Mouse (Mus musculus) gonadal fat pad, adult 2 months (tissue): Measurements from ENCODE around the gene Grm4. TPM values are rescaled to one million over a fixed set of nuclear protein-coding genes. Genes with fewer than 3 reads are reported as not detected.

Source experiments
- DNase-seq: peaks from one replicate; pipeline ENCODE4 v3.0.0-alpha.2; 2012; ENCODE audit warnings: low read depth
- polyA plus RNA-seq: library from polyadenylated mRNA; depleted of rRNA; stranded (reverse); fragments of >200 nt; gene quantifications from 2 replicates; pipeline ENCODE4 v1.2.3, GENCODE M21; 2012

The Grm4 gene
- polyA plus RNA-seq, 1 experiment = 0.09 TPM

DNA sequence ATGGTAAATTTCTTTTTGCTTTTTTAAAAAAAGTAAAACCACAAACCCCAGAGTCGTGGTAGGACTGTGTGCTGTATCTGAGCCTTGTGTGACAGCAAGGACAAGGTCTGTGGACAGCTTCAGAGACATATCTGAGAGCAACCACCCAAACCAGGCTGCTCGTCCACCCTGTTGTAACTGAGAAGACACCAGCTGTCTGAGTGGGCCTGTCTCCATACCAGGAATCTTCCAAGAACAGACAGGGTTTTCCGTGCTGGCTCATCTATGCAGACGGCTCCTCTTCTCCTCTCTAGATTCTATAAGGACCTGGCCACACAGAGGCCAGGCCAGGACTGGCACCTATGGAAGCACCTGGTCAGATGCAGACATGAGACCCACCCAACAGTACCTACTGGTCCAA is 27.8 kb downstream of the Grm4 start:
- no peak for DNase-seq

DNA sequence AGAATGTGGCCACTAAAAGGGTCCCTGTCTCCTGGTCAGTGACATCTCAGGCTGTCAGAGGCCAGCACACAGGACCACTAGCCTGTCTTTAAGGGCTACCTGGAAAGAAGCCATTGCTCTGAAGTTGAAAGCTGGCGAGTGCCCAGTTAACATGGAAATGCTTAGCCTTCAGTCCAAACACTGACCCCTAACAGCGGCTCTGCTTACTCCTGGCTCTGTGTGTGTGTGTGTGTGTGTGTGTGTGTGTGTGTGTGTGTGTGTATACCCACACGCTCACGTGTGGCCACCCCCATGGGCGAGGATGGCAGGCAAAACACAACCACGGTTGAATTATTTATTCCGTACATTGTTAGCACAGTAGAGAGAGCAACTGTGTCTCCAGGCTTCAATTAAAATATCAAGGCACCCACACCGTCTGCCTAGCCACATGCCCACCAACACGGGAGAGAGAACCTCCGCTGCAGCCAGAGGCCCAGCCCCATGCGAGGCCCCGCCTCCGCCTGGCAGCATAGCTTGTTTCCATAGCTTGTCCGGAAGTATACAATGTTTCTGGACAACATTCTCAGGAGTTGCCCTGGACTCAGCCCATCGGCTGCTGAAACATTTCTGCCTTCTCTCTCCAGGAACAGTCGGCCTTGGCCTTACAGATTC is 32.9 kb downstream of the Grm4 start:
- no peak for DNase-seq

DNA sequence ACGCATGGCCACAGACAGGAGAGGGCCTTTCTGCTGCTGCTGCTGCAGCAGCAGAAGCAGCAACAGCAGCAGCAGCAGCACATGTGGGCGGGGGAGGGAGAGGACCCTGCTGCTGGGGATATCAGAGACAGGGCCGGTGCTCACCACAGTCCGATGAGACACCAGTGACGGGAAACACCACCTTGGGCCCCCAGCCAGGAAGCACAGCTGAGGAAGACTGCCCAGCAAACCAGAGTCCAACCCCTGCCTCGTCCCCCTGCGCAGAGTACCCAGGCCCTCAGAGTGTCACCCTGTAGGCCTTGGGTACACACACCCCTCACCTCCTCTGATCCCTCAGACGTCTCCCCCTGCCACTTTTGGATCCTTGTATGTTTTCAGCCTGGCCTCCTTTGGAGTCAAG is 35.3 kb downstream of the Grm4 start:
- DNase-seq = no peak

DNA sequence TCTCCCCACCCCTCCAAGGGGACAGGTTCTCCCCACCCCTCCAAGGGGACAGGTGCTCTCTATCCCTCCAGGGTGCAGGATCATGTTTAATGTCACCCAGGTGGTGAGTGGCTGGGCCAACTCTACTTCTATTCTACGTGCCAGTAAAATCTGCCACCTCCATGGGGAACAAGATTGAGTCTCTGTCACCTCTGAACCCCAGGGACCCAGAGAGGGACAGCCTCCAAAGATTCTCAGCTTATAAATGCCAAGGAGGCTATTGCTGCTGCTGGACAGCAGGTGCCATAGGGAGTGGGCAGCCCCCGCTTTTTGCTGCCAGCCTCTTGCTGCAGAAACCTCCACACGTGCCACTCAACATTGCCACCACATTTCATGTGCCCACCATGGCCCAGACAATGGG is 37.6 kb downstream of the Grm4 start:
- no peak for DNase-seq

DNA sequence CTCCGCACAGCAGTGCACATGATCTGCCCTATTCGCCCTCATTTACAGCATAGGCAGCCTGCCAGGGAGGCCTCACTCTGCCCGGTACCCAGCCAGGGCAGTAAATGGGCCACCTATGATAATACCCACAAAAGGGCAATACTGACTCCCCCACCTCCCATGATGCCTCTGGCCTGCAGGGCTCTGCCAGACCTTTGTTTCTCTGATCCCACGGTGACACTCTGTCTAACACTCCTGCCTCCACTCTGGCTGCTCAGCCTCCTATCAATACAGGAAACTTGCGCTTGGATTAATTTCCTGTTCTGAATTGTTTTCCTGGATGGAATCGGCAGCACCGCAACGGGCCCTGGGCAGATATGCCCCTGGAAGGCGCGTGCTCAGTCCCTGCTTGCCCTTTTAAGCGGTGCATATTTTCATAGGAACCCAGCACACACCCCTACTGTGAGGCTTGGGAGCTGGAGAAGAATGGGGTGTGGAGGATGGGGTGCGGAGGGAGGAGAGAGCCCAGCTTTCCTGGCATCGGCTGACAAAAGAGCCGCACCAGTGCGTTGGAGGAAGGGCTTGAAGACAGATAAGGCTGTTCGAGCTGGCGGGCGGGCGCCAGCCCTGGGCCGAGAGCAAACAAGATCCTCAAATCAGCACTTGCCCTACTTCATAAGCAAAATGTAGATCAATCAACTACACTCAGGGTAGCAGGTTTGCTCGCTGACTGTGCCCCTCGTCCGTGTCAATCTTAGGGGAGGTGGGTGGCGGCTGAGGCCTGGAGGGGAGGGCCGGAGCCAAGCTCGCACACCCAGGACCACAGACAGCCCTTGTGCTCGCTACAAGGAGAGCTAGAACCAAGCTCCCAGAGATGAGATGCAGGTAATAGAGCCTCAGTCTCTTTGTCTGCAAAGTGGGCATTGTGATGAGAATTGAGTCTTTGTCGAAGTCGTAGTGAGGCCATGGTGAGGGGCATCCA is 40.8 kb downstream of the Grm4 start:
- DNase-seq = no peak

DNA sequence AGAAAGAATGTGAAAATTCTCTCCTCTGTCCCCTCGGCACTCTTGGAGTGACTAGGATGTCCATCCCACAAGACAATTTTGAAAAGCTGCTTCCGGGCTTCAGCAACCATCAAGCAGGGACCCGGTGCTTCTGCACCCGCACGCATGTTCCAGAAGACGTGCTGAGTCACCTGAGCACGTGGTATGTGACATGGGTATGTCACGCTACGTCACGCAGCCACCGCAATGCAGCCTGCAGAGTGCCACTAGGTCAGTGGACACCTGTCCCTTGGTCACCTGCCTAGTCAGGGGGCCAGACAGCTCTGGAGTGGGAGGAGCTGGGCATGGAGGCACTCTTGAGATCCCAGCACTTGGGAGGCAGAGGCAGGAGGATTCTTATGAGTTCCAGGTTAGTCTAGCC is 45.6 kb downstream of the Grm4 start:
- DNase-seq = no peak

DNA sequence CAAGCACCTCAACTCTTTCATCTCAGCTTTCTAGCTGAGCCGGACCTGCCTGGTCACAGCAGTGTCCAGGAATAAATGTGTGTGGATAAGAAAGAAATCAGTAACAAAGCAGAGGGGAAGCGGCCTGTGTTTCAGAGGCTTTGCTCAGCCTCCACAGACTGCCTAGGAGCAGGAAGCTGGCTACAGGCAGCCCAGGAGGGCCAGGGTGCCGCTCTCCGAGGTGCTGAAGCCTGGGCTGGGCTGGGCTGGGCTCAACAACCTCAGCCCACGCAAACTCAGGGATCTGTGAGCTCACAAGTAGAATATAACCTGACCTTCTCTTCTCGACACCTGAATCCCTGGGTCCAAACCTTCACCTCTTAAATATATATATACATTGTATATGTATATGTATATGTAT is 54.6 kb downstream of the Grm4 start:
- no peak for DNase-seq

DNA sequence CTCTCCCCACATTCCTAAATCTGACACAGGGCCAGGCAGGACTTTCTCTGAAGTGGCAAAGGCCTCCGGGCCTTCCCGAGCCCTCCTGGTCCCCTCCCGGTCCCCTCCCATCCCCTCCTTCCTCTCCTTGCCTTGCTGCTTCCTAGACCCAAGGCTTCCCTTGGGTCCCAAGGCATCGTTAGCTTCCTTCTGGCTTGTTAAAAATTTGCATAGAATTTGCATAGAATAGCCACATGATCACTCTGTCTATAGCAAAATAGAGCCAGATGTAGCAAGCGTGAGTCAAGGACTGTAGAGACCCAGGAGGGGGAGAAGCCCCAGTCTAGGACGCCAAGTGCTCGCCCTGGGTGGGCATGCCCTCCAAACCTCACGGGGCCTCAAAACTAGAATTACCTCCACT is 55.3 kb downstream of the Grm4 start:
- no peak for DNase-seq

DNA sequence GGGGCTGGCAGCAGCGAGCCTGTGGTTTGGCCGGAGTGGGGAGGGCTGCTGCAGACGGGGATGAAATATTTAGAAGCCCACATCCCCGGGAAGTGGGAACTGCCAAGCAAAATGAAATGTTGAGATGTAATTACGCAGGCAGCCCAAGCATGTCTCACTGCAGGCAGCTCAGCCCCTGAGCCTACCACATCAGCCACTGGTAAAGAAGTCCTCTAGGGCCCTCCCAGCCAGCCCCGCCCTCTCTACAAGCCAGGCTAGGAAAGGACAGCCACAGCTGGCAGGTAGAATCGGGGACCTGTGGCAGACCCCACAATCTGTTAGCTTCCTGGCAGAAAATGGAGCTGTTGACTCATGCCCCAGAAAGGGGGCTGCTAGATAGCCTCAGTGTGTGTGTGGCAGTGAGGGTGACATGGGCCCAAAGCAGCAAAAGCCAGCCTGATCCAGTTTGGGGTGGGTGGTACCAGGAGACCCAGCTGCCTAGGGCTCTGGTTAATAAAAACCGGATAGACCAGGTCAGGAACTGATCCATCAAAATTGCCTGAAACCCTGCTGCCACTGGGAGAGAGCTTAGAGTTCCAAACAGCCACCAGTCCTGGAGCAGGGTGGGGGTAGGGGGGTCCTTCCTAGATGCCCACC is 56.8 kb downstream of the Grm4 start:
- no peak for DNase-seq

DNA sequence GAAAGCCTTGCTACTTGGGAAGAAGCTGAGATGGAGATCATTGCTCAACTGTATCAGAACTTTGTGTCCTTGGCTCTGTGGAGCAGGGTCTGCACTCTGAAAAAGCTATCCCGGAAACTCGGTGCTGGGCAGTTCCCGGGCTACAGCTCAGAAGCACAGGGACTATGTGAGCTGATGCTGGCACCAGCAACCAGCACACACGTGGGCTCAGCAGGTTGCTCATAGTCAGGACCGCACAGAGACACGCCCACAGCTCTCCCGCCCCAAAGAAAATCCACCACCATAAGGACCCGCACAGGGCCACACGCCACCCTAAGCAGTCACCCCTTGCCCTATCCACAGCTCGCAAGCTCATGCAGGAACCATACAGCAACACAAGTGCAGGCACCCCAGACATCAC is 61.2 kb downstream of the Grm4 start:
- DNase-seq = no peak

DNA sequence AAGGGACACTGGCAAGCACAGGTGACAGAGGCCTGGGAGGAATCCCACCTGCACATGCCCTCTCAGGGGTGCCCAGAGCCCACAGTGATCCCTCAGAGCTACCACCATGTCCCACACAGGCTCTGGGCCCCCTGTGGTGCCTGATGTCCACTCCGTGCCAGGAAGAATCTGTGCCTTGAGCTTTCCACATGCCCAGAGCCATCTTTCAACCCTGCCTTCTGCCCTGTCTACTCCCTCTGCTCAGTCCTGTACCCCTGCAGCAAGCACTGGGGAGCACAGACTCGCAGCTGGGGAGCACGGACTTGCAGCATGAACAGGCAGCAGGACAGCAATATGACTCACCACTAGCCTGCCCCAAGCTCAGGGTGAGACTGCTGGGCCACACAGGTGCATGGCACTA is 62.0 kb downstream of the Grm4 start:
- DNase-seq = no peak

DNA sequence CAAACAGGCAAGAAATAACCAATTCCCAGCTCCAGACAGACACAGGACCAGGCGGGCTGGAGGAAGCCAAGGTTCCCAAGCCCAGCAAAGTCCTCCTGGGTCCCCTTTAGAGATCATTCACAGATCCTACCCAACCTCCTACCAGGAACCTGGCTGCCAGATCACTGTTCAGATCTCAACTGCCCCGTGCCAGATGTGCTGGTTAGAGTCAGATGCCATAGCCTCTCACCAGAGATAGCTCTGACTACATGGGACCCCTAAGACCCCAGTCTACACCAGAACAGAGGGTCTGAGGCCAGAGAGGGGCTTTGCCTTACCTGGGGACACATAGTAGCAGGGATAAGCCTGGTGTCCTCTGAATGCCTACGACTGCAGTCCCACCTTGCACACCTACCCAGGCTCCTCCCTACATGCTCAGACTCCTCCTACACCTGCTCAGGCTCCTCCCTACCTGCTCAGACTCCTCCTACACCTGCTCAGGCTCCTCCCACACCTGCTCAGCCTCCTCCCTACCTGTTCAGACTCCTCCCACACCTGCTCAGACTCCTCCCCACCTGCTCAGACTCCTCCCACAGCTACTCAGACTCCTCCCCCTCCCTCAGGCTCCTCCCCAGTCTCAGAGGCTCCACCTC is 63.2 kb downstream of the Grm4 start:
- no peak for DNase-seq

DNA sequence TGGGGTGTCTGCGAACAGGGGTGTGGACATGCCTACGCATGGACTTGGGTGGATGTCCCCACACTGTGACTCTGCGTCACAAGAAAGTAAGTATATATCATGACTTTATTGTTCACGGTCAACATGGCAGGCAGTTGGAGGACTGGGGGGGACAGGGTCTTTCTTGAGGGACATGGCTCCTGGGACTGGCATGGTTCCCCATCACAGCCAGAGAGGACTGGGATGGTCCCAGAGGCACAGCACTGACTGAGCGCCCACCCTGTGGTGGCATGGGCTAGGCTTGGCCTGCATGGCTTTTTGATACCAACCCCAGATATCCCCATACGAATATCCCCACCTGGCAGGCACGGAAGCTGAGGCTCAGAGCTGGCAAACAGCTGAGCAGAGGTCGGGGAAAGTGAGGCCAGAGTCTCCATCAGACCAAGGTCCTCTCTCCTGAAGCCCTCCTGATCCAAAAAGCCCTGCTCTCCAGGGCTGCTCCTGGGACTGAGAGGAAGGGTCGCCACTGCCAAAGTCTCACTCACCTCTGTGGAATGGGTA is 64.1 kb downstream of the Grm4 start:
- no peak for DNase-seq

DNA sequence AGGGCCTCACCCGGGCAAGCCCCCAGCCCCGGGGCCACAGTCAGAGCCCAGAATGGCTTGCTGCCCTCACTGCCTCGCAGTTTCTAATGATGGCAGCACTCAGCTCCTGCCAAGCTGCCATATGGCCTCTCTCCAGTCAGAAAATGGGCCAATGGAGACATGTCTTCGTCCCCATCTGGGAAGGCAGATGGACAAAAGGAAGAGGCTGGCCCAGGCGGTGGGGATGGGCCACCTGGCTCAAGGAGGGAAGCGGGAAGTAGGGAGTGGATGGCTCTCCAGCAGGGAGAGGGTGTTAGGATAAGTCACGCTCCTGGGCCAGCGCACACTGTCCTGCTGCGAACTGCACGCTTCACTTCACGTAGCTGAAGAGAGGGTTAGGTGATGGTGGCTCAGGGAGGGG is 64.8 kb downstream of the Grm4 start:
- no peak for DNase-seq

DNA sequence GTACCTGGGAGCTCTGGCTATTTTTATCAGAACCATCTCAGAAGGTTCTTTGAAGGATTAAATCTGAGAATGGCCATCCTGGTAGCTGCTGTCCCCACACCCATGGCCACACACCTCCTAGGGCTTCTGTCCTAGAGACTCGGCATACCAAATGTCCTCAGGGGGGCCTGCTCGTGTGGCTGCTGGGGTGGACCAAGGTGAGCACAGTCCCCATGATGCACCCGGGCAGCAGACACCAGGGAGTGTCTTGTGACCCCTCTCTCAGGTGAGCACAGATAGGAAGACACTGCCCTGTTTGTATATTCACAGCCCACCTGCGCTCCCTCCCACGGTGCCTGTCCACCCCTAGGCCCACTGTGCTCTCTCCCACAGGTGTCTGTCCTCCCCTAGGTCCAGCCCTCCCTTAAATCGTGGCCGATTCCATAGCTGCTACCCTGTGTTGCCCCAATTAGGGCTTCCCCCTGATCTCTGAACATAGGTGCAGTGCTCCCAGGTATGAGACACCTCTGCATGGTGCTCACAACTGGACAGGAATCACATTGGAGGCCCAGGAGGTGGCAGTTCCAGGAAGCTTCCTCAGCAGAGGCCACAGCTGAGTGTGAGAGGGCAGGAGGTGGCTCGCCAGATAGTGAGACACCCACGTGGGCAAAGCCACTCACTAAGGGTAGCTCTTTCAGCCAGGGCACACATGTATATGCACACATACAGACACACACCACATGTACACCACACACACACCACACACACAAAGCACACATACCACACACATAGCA is 66.0 kb downstream of the Grm4 start:
- no peak for DNase-seq

DNA sequence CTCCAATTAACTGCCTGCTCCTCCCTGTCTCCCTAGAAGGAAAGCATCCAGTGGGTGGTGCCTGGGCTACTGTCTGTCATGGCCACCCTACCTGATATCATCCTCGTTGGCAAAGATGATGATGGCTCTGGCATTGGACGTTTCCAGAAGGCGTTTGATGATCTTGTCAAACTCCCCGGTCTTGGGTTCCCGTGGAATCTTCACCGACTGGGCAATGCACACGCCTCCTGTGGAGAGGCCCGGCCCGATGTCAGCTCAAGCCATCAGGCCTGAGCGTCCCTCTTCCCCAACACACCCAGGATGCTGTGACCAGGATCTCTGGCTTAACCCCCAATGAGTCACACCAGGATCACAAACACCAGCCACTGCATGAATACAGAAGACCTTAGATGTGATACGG is 66.8 kb downstream of the Grm4 start:
- no peak for DNase-seq

DNA sequence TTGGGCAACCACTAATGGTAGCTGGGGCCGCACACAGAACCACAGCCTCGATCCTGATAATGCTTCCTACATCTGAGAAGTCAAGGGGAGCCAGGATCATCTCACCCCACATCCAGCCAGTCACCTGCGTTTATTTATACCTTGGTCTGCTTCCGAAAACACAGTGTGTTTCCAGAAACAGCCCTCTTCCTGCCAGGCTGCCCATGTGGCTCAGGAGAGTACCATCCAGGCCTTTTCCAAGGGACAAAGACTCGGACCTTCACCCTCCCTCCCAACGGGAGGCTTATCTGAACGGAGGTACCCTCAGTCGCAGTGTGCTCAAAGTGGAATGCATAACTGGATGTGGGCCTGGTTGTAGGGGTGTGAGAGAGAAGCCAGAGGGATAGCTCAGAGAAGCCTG is 68.2 kb downstream of the Grm4 start:
- no peak for DNase-seq

DNA sequence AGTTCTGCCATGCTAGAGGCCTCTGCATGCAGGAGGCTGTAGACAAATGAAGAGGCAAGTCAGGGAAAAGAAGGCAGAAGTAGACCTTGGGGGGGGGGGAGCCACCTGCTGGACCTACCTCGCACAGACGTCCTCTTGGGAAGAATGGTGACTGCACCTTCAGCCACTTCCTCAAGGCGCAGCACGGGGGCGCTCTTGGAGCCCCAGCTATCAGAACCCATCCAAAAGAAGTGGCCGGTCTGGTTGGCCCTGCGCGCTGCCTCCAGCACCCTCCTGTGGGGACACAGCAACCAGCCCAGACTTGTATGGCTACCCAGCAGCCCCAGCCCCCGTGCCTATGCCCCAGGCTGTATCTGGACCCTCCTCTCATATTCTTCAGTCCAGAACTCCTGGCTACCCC is 69.4 kb downstream of the Grm4 start:
- DNase-seq = no peak

DNA sequence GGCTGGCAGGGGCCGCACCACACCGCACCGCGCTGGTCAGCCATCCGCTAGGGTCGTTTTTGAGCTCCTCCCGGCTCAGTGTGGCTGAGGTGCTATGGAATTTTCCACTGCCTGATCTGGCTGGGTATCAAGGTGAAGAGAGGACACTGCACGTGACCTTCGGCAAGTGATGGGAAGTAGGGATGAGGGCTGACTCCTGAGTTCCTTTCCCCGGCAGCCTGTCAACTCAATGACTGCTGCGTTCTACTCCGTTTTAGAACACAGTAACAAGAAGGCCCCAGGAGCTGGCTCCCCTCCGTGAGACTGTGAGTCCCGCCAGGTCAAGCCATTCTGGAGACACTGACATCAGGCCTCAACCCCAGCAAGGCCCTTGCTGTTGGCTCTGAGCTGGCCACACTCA is 70.0 kb downstream of the Grm4 start:
- DNase-seq = no peak

DNA sequence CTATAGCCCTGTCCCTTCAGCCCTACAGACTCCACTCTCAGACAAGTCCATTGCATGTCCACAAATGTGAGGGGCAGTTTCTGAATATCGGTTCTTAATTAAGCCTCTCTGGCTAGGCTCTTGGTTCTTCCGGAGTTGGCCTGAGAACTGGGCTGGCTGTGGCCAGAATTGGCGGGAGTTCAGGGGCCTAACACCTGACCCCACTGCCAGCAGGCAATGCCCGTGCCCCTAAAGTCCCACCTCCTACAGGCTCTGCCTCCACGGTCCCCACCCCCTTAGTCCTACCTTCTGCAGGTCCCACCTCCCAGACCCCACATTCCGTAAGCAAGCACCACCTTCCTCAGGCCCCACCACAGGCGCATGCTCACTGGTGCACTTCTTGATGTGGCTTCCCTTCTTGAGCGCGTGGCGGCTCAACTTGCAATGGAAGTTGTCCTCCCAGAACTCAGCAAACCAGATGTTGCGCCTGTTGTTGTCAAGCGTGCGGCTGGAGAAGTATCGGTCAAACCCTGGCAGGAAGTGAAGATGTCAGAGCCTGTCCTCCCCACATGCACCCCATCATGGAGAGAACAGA is 71.4 kb downstream of the Grm4 start:
- DNase-seq = no peak

DNA sequence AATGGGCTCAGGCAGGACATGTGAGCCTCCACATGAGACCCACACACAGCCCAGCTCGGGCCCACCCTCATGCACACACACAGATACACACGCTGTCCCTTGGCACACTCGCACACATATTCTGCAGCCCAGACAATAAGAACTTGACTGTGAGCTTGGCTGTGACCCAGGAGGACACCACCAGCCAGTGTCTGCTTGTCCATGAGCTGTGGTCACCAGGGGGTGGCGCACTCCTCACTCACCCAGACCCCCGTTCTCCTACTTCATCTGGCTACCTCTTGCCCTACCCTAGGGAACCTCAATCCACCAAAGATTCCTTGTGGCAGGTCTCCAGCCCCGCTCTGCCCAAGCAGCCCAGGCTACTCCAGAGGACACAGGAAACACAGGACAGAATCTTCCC is 72.5 kb downstream of the Grm4 start:
- no peak for DNase-seq
